Mouse (Mus musculus) urinary bladder, postnatal 14 days (tissue): ENCODE results near the gene Gm7792.
"Not testable (repeated sequence)": the region's sequence is repeated elsewhere in the genome, so short reads cannot be mapped to it uniquely, and the experiment has no call there.

Source experiments
- DNase-seq: peaks from one replicate; pipeline ENCODE4 v3.0.0; 2021; ENCODE audit warnings: low spot score

Gene Gm7792

DNA sequence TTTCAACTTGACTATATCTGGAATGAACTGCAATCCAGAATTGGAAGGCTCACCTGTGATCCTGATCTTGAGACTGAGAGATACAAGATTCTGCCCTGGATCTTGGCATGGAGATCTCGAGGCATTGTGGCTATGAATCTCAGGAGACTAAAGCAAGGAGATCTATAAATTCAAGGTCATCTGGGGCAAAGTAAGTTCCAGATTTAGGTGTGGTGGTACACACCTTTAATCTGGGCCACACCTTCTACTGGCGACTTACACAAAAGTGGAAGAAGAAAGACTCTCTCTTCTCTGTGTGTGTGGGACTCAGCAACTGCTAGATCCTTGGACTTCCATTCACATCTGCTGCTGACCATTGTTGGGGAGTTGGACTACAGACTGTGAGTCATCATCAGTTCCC lies at the start of gene Gm7792:
Gene Gm7792 (plus strand): TSS at position 301 of the 400 bp plus-strand sequence.
- DNase-seq = not testable (repeated sequence)
